Mouse (Mus musculus) small intestine, adult 2 months (tissue): ENCODE measurements around the gene Tcf12.

ENCODE experiments used
- CTCF ChIP-seq: fragments of 200-500 bp; IDR thresholded peaks from 2 replicates; pipeline ENCODE4 v1.5.1; 2012; ENCODE audit warnings: low read depth, mild to moderate bottlenecking, control low read depth, inconsistent platforms, low read length, moderate library complexity, mixed read lengths; ENCODE audit not compliant: insufficient replicate concordance, insufficient read length; ENCODE audit errors: extremely low read depth
- POLR2A ChIP-seq: fragments of 200-500 bp; IDR thresholded peaks from 2 replicates; pipeline ENCODE4 v1.6.1; 2012; ENCODE audit warnings: low read depth, mild to moderate bottlenecking, control low read depth, inconsistent platforms, low read length, moderate library complexity

DNA sequence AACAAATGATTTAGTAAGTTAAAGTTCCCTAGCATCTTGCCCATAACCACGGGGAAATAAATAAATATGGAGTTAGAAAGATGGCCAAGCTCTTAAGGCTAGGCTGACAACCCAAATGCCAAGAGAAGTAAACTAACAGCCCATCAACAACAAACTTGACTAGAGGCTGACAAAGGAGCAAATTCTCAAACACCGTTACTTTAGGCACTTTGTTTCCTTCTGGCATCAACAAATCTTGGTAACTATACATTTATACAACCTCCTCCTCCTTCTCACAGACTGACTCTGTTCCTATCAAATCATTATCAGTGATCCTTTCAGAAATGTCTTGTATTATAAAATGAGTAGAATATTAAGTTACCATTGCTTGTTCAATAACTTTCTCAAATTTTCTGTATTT, 159.7 kb downstream of the Tcf12 start:
- TF ChIP-seq CTCF = no peak
- no peak for TF ChIP-seq POLR2A
